Mouse (Mus musculus) common myeloid progenitor, adult 5-6 weeks (primary cell): ENCODE results near the gene Clic5. TPM values are rescaled to one million over a fixed set of nuclear protein-coding genes. Genes with fewer than 3 reads are reported as not detected.
"Not testable (repeated sequence)": the region's sequence is repeated elsewhere in the genome, so short reads cannot be mapped to it uniquely, and the experiment has no call there.

Experiments used
- ATAC-seq: replicated peaks from 2 replicates; pipeline ENCODE4 v1.8.0; 2016; ENCODE audit warnings: low read depth, mild to moderate bottlenecking, moderate TSS enrichment, inconsistent platforms; ENCODE audit not compliant: poor library complexity, severe bottlenecking
- total RNA-seq: library from RNA; stranded (forward); fragments of 200-1000, 187-1606 nt; gene quantifications from 2 replicates; pipeline ENCODE4 v1.2.3, GENCODE M21; 2017

Gene Clic5
- 2.6 and 3.1 TPM in 2 replicates for total RNA-seq

DNA sequence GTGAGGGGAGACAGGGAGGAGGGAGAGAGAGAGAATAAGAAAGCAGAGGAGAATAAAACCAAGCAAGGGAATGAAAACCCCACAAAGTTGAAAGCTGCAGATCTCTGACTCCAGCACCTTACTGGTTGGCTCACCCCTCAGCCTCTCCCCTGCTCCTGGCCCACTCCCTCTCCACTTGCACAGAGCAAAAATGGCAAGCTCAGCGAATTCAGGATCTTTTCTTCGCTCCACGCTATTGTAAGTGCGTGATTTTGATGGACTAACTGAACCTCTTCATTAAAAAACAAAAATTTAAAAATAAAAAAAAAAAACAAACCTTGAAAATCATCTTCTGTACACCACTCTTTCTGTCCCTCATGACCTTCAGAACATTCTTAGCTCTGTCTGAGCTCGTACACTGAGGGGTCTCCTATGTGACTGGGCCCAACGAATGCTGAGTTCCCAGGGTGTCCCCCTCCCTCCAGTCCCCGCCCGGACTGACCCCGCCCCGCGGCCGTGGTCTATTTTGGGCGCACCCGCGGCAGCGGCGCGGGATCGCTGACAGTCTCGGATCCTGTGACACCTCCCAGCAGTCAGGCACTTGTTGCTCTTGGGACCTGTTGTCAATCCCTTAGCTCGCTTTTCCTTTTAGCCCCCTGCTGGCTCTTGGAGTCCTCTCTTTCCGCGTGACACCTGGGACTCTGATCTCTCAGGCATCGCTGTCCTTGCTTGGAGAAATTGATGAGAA is at the start of gene Clic5:
Gene Clic5, plus strand, starts transcription at position 543 of the 727 bp plus-strand sequence.
- peak; percentile 70 for ATAC-seq

DNA sequence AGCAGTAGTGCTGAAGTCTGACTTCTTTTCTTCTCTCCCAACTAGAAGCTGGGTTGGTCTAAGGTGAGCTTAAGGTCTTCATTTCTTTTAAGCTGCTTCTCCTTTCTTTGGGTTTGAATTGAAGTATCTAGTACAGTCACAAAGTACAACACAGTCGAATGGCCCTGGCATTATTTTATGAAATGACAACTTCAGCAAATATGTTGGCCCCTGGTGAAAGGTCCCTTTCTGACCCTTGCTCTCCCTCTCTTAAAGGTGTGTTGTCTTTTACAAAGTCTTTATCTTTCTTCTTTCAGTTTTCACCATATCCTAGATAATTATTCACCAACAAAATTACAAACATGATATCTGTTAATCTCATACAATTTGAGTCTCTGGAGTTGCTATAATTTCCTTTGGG is 42.6 kb upstream of the Clic5 start:
- ATAC-seq = no peak

DNA sequence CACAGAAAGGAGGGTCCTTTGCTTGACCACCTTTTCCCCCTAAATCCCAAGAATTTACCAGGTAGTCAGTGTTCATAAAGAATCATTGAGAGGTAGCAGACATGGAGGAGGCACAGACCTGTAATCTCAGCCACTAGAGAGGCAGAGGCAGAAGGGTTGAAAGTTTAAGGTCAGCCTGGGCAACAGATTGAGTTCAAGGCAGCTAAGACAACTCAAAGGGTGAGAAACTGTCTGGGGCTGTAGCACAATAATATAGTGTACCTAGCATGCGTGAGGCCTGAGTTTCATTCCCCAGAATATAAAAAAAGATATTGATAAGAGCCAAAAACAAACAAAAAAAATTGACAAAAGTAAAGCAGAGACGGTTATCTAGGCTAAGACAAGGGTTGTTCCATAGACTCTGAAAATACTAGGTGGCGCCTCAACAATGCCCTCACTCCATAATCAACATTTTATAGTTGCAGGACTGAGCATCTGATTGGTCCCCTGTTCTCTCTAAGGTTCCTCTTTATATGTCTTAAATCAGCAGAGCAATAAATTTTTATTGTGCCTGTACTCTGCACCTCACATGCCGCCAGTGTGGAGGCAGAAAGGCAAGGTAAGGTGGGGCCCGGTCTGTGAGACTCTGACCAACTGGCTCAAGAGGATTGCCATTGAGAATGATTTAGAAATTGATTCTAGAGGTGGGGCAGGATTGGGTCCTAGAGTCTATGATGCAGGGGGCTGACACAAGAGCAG is 40.1 kb upstream of the Clic5 start:
- no peak for ATAC-seq

DNA sequence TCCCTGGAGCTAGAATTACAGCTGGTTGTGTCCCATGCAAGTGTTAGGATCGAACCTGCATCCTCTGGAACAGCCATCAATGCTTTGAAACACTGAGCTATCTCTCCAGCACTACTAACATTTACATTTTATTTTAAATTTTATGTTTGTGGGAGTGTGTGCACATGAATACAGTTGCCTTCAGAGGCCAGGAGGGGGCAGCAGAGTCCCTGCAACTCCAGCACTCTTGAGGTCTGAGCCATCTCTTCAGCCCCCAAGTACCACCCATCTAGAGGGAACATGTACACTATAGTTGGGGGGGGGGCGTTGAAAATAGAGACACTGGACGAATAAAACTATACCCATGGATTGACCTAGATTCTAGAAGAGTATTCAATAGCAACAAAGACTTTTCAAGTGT is 37.3 kb upstream of the Clic5 start:
- ATAC-seq = peak; percentile 74

DNA sequence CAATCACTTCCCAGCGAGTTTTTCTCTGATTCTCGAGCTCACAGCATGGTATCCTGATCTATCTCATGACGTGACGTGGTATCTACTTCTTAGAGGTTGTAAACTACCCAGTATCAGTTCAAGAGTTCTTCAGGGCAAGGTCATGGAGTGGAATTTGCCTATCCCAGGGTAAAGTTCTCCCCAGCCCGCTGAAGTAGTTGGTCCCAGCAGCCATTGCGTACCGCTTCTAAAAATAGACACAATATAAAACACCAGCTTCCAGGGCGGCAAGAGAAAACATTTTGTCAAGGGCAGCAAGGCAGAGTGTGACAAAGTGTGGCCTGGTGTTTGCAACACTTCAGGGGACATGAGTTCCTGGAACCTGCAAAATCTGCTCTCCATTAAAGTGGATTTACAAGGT is 36.5 kb upstream of the Clic5 start:
- no peak for ATAC-seq

DNA sequence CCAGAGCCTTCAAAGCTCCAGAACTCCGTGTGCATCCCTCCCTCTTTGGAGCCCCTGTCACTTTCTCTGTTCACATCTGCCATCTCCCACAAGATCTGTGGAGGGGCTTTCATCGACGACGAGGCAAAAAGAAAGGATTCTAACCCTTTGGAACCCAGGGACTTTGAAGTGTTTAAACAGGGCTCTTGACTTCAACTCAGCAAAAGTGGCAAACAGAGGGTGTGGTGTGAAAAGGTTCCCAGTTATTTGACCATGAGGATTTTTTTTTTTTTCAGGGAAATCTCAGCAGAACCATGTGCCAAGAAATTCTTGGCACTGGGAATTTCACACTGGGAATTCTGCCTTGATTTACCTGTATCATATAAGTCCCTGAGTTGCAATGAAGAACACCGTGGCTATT is 34.5 kb upstream of the Clic5 start:
- no peak for ATAC-seq

DNA sequence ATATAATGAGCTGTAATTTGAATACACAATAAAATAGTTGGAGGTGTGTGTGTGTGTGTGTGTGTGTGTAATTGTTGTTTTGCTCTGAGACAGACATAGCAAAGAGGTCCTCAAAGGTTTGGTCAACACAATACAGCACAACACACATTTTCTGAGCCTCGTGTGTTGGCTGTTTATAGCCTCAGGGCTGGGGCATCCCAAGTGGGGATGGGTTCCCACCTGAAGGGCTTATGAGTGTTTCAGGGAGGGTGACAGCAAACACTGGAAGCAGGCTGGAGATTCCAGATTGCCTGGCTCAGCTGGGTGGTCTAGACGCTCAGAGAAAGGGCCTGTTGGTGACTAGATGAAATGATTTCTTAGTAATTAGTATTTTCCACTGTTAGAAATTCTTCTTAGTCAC is 33.2 kb upstream of the Clic5 start:
- ATAC-seq = no peak

DNA sequence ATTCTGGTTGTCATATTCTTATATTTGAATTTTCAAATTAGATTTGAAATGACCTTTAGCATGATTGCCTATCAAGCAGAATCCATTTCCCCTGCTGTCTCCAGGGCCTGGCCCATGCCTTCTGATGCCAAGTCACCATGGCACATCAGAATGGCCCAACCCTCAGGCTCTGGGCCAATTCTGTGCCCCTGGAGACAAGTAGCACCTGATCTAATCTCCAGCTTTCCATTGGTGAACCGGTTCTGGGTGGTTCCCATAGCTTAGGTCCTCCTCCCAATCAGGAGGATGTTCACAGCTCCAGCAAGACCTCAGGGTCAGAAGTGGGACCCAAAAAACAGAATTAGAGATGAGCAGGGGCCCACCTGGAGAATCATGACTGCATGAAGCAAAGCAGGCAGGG is 30.2 kb upstream of the Clic5 start:
- no peak for ATAC-seq

DNA sequence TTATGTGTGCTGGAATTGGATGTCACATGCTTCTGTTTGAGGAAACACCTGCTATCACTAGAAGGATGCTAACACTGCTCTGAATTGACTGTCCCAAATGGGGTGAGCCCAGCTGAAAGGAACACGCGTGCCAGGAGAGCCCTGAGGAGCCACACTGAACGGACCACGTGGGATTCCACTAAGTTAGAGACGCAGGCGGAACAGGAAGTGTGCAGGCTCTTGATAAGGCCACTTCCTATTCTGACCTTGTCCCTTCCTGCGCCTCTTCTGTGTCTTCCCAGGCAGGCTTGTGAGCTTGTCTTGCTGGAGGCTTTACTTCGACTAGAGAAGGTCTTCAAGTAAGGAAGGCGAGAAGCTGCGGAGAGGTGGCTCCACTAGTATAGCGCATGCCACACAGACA is 27.9 kb upstream of the Clic5 start:
- peak; percentile 76 for ATAC-seq

DNA sequence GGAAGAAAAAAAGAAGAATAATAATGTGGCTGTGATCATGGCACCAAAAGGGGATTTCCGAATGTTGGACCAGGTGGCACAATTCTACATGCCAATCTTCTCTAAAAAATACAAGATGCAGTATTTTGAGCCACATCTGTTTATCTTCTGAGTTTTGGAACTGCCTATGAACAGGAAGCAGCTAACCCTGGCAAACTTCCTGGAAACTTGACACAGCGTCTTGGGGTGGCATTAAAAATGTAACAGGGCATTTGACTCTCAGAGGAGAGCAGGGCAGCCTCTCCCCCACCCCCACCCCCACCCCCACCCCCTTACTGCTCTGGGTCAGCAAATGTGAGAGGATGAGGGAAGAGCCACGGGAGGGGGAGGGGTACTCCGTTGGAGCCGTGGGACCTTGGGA is 25.9 kb upstream of the Clic5 start:
- ATAC-seq = peak; percentile 57

DNA sequence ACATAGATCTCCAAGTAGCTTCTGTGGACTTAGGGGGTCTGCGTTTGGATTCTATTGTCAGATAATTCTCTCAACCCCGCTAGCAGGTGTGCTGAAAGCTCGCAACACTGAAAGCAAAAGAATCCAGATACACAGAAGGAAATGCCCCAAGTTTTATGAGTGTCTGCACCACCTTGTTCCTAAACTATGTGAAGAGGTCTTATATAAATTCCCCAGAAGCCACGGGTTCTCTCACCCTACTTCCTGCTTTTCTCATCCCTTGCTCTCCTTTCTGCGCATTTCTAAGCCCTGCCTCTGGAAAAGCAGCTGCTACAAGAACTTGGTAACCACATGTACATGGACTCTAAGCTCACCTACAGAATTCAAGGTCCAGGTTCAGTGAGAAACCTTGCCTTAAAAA is 25.4 kb upstream of the Clic5 start:
- no peak for ATAC-seq

DNA sequence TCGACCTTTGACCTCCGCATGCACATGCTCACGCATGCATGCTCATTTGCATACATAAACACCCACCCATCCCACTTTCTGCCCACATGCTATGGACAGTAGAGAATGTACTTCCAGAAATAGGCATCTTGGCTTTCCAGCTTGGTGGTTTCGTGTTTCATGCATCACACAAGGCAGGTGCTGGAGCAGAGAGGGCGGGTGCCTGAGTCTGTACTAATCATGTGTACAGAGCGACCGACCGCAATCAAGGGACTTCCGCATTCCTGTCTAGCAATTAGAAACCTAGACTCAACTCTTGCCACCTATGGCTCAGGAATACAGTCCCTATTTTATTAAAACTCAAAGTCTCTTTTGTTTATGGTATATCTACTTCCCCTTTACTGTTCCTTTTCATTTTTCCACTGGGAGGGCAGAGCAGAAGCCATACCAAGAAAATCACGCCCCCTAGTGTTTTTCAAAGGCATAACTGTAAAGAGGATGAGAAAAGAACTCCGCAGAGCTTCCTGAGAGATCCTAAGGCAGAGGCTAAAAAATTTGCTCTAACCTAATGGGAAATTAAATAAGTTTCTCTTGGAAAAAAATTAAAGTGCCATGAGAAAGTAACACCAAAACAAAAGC is 22.5 kb upstream of the Clic5 start:
- peak; percentile 55 for ATAC-seq

DNA sequence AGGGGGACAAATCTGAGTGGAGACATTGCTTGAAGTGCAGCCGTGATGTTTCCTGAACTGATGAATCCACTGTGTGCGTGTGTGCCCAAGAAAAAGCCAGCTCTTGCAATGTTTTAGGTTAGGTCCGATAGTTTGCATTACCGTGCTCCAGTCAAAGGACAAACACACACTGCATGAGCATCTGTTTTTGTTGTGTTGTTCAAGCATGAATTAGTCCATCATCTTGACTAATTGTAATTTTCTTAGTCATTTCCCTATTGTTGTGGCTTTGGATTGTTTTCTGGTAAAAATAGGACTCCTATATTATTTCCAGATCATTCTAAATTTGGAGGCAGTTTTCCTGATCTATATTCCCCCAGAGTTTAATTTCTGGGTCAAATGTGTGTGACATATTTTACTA is 18.7 kb upstream of the Clic5 start:
- no peak for ATAC-seq

DNA sequence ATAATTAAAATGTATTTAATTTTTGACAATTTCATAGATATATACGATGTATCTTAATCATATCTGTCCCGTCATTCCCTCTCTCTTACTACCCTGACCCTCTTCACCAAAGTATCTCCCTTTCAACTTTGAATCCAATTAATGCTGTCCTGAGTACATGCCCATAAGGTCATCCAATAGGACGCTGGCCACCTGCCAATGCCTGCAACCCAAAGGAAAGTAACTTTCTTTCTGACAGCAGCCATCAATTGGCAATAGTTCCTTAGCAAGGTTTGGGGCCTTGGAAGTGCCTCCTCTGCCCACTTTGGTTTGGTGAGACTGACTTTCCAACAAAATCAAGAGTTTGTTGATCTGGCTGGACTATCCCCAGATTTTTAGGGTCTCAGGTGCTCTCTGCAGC is 18.1 kb upstream of the Clic5 start:
- no peak for ATAC-seq

DNA sequence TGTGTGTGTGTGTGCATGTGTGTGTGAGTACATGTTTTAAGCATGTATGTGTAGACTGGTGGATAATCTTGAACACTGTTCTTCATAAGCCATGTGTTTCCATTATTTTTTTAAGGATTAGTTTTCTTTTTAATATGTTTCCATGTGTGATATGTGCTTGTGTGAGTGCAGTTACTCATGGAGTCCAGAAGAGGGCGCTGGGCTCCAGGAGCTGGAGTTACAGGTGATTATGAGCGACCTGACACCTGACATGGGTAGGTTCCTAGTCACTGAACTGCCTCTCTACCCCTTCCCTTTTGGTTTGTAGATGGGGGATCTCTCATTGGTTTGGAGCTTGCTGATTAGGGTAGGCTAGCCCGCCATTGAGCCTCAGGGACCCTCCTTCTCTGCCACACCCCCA is 16.5 kb upstream of the Clic5 start:
- no peak for ATAC-seq

DNA sequence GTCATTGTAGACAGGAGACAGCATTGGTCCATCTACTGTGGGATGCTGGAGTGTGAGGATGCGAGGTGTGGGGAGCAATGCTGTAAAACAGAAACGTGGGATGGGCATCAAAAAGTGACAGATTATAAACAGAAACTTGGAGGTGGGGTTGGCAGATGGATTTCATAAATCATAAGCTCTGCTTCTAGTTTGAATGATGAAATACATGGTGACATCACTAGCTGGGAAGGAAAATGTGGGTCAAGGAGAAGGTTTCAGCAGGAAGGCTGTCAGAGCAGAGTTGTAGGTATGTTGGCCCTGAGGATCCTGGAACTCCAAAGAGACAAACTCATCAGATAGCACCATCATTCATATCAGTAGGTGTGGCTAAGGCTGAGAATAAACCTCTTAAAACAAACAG is 15.0 kb upstream of the Clic5 start:
- ATAC-seq = no peak

DNA sequence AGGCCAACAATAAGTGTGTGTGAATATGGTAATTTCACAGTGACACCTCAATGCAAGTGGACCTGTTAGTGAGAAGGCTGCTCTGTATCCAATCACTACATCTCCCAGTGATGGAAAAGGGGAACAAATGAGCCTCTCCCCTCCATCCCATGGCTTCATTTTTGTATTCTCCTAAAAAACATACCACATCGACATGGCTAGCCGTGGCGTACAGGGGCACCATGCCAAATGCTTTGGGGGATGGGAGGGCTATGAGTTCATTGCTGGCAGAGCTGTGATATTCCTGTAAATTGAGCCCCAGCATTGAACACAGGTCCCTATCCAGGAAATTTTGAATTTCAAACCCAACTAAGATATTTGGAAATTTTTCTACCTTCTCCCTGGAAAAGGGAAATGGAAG is 11.1 kb upstream of the Clic5 start:
- no peak for ATAC-seq

DNA sequence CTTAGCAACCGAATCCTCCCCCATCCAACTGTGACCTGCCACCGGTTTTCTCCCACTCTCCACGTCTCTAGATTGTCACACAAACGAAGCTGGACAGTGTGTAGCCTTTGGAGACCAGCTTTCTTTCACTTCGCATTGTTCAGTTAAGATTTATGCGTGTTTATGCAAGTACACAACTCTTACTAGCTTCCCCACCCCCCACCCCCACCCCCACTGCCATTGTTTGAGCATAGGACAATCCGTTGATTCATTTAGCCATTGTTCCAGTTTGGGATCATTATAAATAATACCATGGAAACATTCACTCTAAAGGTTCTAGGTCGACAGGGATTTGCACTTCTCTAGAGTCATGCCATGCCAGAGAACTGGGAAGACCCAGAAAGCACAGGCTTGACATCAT is 7.0 kb upstream of the Clic5 start:
- no peak for ATAC-seq

DNA sequence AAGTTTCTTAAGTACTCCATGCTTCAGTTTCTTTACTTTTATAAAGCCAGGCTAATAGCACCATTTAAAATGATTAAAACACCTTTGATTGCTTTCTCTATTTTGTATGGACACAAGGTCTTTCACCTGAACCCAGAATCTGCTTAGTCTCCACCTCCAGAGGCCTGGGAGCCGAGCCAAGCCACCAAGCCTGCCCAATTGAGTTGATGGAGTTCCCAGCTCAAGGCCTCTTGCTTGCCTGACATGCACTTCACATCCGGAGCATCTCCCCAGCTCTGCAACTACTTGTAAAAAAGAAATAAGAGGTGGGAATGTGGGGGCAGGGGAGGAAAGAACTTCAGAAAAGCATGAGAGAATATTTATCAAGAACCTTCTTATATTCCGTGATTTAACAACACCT is 1.5 kb upstream of the Clic5 start:
- ATAC-seq = no peak

DNA sequence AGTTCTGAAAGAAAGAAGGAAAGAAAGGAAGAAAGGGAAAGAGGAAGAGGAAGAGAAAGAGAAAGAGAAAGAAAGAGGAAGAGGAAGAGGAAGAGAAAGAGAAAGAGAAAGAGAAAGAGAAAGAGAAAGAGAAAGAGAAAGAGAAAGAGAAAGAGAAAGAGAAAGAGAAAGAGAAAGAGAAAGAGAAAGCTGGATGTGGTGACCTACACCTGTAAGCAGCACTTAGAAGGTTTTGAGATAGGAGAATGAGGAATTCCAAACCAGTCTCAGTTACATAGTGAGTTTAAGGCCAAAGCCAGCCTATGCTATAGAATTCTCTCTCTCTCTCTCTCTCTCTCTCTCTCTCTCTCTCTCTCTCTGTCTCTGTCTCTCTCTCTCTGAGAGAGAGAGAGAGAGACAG is 847 bp upstream of the Clic5 start:
- not testable (repeated sequence) for ATAC-seq

DNA sequence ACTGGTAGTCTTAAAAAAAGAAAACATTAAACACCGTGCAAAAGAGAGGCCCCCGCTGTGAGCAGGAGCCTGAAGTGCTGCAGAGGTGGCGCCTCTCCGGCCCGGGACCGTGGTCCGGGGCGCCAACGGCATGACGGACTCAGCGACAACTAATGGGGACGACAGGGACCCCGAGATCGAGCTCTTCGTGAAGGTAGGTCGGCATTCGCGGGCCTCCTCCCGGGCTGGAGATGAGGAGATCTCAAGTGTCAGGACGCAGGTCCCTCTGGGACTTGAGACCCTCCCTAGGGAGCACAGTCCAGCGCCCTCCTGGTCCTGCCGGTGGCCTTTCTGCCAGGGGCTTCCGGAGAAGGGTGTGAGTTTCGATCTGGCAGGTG is 373 bp downstream of the Clic5 start:
- ATAC-seq = peak; percentile 41

DNA sequence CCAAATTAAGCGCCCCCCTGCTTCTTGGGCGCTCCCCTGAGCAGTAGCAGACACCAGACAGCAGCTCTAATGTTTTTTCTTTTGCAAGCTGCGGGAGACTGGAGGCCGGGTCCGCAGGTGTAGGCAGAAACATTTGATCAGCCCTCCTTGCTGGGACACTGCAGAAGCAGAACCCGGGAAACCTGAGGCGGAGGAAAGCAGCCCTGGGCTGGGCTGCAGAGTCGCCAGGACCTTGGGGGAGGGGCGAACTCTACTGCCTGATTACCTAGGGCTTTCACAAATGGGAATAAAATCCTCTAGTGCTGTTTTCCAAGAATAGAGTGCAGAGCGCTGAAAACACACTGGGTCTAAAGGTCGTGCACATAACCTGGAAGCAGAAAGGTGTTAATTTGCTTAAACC is 1.3 kb downstream of the Clic5 start:
- ATAC-seq = no peak
